Mouse (Mus musculus): ENCODE data around the gene Elfn2.

GRCm38 (mm10) chr15:78683474-78683873 is 35.1 kb downstream of the Elfn2 start:
- TF ChIP-seq POLR2A (IDR thresholded peaks at IDR 0.05; ENCODE audit: low read depth, low read length) (no peak), CTCF (IDR thresholded peaks at IDR 0.05; ENCODE audit: extremely low read depth, insufficient read length, insufficient replicate concordance, low read depth, low read length) (no peak)
